Mouse (Mus musculus) heart, adult 2 months (tissue): ENCODE measurements at regions not wholly inside any gene's neighbourhood (a gene's known extent, or its start where the extent isn't known, plus 50 kb on each side); places are given as distances from the start of the nearest gene placed in this dataset.

ENCODE experiments used
- DNase-seq, 2 experiments: peaks; one replicate each; pipeline ENCODE4 v3.0.0; 2021
- H3K27ac ChIP-seq: fragments of 200-600 bp; 2 replicates; pipeline ENCODE4 v1.8.1; 2022
- H3K27me3 ChIP-seq: fragments of 200-500 bp; 2 replicates; pipeline ENCODE4 v1.6.1; 2012; ENCODE audit warnings: mild to moderate bottlenecking, low read length, inconsistent platforms, mixed read lengths; ENCODE audit not compliant: control insufficient read depth, insufficient read depth
- H3K36me3 ChIP-seq: fragments of 200-500 bp; 2 replicates; pipeline ENCODE4 v1.6.1; 2012; ENCODE audit warnings: low read length, inconsistent platforms; ENCODE audit not compliant: control insufficient read depth, insufficient read depth
- H3K4me1 ChIP-seq: fragments of 200-500 bp; 2 replicates; pipeline ENCODE4 v1.6.1; 2011; ENCODE audit warnings: low read length; ENCODE audit not compliant: control insufficient read depth, insufficient read depth
- H3K4me3 ChIP-seq: fragments of 200-600 bp; 2 replicates; pipeline ENCODE4 v1.8.1; 2022
- H3K79me2 ChIP-seq: fragments of 200-500 bp; replicated peaks from 2 replicates; pipeline ENCODE4 v1.6.1; 2012; ENCODE audit warnings: mild to moderate bottlenecking, inconsistent platforms, low read length, moderate library complexity, mixed read lengths; ENCODE audit not compliant: control insufficient read depth, insufficient read depth
- H3K9ac ChIP-seq: fragments of 200-500 bp; 2 replicates; pipeline ENCODE4 v1.6.1; 2012; ENCODE audit warnings: low read depth, mild to moderate bottlenecking, control low read depth, inconsistent platforms, low read length, mixed read lengths
- CTCF ChIP-seq: fragments of 200-600 bp; IDR thresholded peaks from 2 replicates; pipeline ENCODE4 v1.8.1; 2022; ENCODE audit warnings: antibody characterized with exemption, mild to moderate bottlenecking, moderate library complexity
- EP300 ChIP-seq: fragments of 200-500 bp; IDR thresholded peaks from 2 replicates; pipeline ENCODE4 v1.6.1; 2011; ENCODE audit warnings: low read depth, low read length, control low read depth; ENCODE audit not compliant: insufficient read depth
- POLR2A ChIP-seq: fragments of 200-500 bp; IDR thresholded peaks from 2 replicates; pipeline ENCODE4 v1.6.1; 2011; ENCODE audit warnings: mild to moderate bottlenecking, low read depth, low read length, control low read depth; ENCODE audit not compliant: insufficient read depth
- WGBS: fragments of 180-500 bp; shearing (Covaris S2); methylation state at CpG from one replicate; pipeline ENCODE4 v1.1.7; 2018; 5-methylcytosine and 5-hydroxymethylcytosine counted together
- intact Hi-C: fragments of 180-260 bp; cut with DNase I; formaldehyde crosslinking; loops from one replicate; pipeline ENCODE4 v1.15.1; 2025

- H3K4me3 ChIP-seq = no peak overlapping the region
- H3K27ac ChIP-seq = no peak overlapping the region
- DNase-seq = no peak
- H3K36me3 ChIP-seq = no peaks in the 10 kb centered on the region
- H3K9ac ChIP-seq = no peak overlapping the region
- H3K79me2 ChIP-seq = no peaks in the 10 kb centered on the region
- no peaks in the 10 kb centered on the region for H3K4me1 ChIP-seq
- TF ChIP-seq CTCF = no peak
- TF ChIP-seq EP300 = no peak
- no peaks in the 10 kb centered on the region for H3K27me3 ChIP-seq
- 76% methylated on average over 3 of the region's 3 CpGs for WGBS
- intact Hi-C loops = no loop called here
These were observed 380.1 kb upstream of the Gm5148 start for GRCm38 (mm10) chr3:38104418-38104817.

- no peak overlapping the region for H3K27ac ChIP-seq
- intact Hi-C loops = no loop called here
- H3K36me3 ChIP-seq = no peaks in the 10 kb centered on the region
- no peak for DNase-seq
- H3K4me3 ChIP-seq = no peak overlapping the region
- H3K79me2 ChIP-seq = no peaks in the 10 kb centered on the region
- no peaks in the 10 kb centered on the region for H3K4me1 ChIP-seq
- TF ChIP-seq POLR2A (no peak), CTCF (no peak), EP300 (no peak)
- no peaks in the 10 kb centered on the region for H3K27me3 ChIP-seq
- H3K9ac ChIP-seq = no peak overlapping the region
- 75% methylated on average over 1 of the region's 1 CpGs for WGBS
These were observed 378.7 kb upstream of the Gm5148 start for GRCm38 (mm10) chr3:38102985-38103384.

- intact Hi-C loops = no loop called here
- no peaks in the 10 kb centered on the region for H3K36me3 ChIP-seq
- no peaks in the 10 kb centered on the region for H3K79me2 ChIP-seq
- H3K4me1 ChIP-seq = no peaks in the 10 kb centered on the region
- no peaks in the 10 kb centered on the region for H3K27me3 ChIP-seq
- H3K27ac ChIP-seq = no peak overlapping the region
- no peak overlapping the region for H3K4me3 ChIP-seq
- H3K9ac ChIP-seq = no peak overlapping the region
- TF ChIP-seq CTCF (no peak), POLR2A (no peak), EP300 (no peak)
- WGBS = 74% methylated on average over 1 of the region's 1 CpGs
- no peak for DNase-seq
These were observed 377.9 kb upstream of the Gm5148 start for GRCm38 (mm10) chr3:38102181-38102580.

GRCm38 (mm10) chr3:38094370-38094979 is 370.2 kb upstream of the Gm5148 start:
- H3K4me1 ChIP-seq = no peaks in the 10 kb centered on the region
- intact Hi-C loops = loop anchor here (1.0 kb wide), 1 partner anchor 39 kb away; no protein-coding TSS in a partner anchor
- peak in 1 of 2 experiments; percentile 22 for DNase-seq
- 47% methylated on average over 7 of the region's 7 CpGs for WGBS
- no peak overlapping the region for H3K4me3 ChIP-seq
- TF ChIP-seq POLR2A (no peak), CTCF (peak; percentile 39)
- no peaks in the 10 kb centered on the region for H3K27me3 ChIP-seq
- H3K79me2 ChIP-seq = no peaks in the 10 kb centered on the region
- H3K9ac ChIP-seq = no peak overlapping the region
- no peaks in the 10 kb centered on the region for H3K36me3 ChIP-seq
- H3K27ac ChIP-seq = no peak overlapping the region

GRCm38 (mm10) chr3:38084548-38084947 is 360.3 kb upstream of the Gm5148 start:
- Histone ChIP-seq H3K27ac (no peak overlapping the region), H3K4me1 (no peaks in the 10 kb centered on the region), H3K79me2 (no peaks in the 10 kb centered on the region), H3K9ac (no peak overlapping the region), H3K4me3 (no peak overlapping the region), H3K36me3 (no peaks in the 10 kb centered on the region), H3K27me3 (no peaks in the 10 kb centered on the region)
- no peak for TF ChIP-seq EP300
- no peak for TF ChIP-seq POLR2A
- TF ChIP-seq CTCF = no peak
- DNase-seq = no peak
- 54% methylated on average over 6 of the region's 6 CpGs for WGBS
- intact Hi-C loops = no loop called here

GRCm38 (mm10) chr3:38082386-38082785 is 358.1 kb upstream of the Gm5148 start:
- Histone ChIP-seq H3K4me1 (no peaks in the 10 kb centered on the region), H3K27ac (no peak overlapping the region), H3K36me3 (no peaks in the 10 kb centered on the region), H3K4me3 (no peak overlapping the region), H3K9ac (no peak overlapping the region), H3K27me3 (no peaks in the 10 kb centered on the region), H3K79me2 (no peaks in the 10 kb centered on the region)
- intact Hi-C loops = no loop called here
- WGBS = 65% methylated on average over 11 of the region's 11 CpGs
- no peak for TF ChIP-seq EP300
- no peak for TF ChIP-seq POLR2A
- no peak for TF ChIP-seq CTCF
- peak; percentile 37 to 39 for DNase-seq
